Mouse (Mus musculus) ES-Bruce4 (cell line): ENCODE results near the gene Selenos.

Experiments
- CTCF ChIP-seq: IDR thresholded peaks from one replicate; pipeline ENCODE4 v1.8.1; 2011; ENCODE audit warnings: low read depth, low read length
- EP300 ChIP-seq: IDR thresholded peaks from 2 replicates; pipeline ENCODE4 v1.6.1; 2011; ENCODE audit warnings: low read depth, low read length; ENCODE audit not compliant: insufficient read depth
- POLR2A ChIP-seq: IDR thresholded peaks from one replicate; pipeline ENCODE4 v1.8.1; 2011; ENCODE audit warnings: low read length; ENCODE audit not compliant: insufficient read depth

DNA sequence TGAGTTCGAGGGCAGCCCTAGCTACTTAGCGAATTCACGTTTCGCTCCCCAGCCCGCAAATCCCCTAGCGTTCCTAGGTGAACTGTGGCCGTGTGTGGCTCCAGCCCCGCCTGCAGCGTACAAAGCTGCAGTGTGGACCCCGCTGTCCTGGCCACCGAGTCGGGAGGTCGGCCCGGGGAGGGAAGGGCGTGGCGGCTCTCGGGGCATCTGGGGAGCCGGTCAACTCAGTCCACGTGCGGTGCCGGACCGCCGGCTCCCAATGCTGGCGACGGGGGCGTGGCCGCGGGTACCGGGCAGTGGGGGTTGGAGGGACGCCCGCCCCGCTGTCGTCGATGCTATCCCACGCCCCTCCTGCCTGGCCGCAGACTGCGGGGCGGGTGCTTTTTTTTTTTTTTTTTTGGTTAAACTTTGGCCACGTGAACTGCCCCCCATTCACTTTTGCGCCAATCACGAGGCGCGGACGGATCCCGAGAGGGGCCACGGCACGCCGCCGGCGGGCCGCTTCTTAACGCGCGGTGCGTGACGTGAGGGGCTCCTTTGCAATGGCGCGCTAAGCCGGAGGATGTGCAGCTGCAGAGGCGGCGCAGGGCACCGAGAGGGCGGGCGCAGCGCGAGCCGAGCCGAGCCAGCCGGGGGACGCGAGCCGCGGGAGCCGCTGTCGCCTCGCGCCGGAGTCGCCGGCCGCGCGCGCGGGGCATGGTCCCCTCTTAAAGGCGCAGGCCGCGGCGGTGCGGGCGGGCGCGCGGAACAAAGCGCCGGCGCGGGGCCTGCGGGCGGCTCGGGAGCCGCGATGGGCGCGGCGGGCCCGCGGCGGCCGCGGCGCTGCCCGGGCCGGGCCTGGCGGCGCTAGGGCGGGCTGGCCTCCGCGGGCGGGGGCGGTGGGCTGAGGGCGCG is 29.8 kb downstream of the Selenos start, which contains the start of gene Chsy1:
- TF ChIP-seq POLR2A (no peak), CTCF (no peak), EP300 (no peak)
